Mouse (Mus musculus) heart, postnatal 25 days (tissue): ENCODE results near the gene Map2k1. TPM values are rescaled to one million over a fixed set of nuclear protein-coding genes. Genes with fewer than 3 reads are reported as not detected.
"Not testable (repeated sequence)": the region's sequence is repeated elsewhere in the genome, so short reads cannot be mapped to it uniquely, and the experiment has no call there.

Source experiments
- DNase-seq: peaks from one replicate; pipeline ENCODE4 v3.0.0; 2022; ENCODE audit warnings: low spot score
- intact Hi-C: fragments of 180-260 bp; cut with DNase I; formaldehyde crosslinking; loops from one replicate; pipeline ENCODE4 v1.15.1; 2025
- total RNA-seq, 2 experiments: library from RNA; stranded (reverse); gene quantifications; 2 replicates each; pipeline ENCODE4 v1.2.3; 2021

Gene Map2k1
- 10 to 100 TPM; 49.6 to 55.2 TPM for total RNA-seq

- DNase-seq = peak; percentile 99
- intact Hi-C loops = loop anchor here (1.0 to 2.0 kb wide), 2 partner anchors 22 to 74 kb away; partner anchors contain the start of gene Snapc5
Observed at GRCm38 (mm10) chr9:64253021-64253904, at the start of gene Map2k1. Gene Map2k1 (minus strand): TSS chr9:64253631.

GRCm38 (mm10) chr9:64303086-64303485 lies 49.7 kb upstream of the Map2k1 start:
- not testable (repeated sequence) for DNase-seq

GRCm38 (mm10) chr9:64282404-64282987 lies 29.1 kb upstream of the Map2k1 start:
- DNase-seq = no peak
- intact Hi-C loops = no loop called here

More at GRCm38 (mm10) chr9:64303086-64303485, 49.7 kb upstream of the Map2k1 start:
- intact Hi-C loops = not testable (repeated sequence)

- intact Hi-C loops = loop anchor here (2.0 kb wide), 1 partner anchor 59 kb away; the partner anchor contains the start of gene Dis3l
- no peak for DNase-seq
Observed at GRCm38 (mm10) chr9:64281781-64282178, 28.3 kb upstream of the Map2k1 start.

GRCm38 (mm10) chr9:64281105-64281780 lies 27.8 kb upstream of the Map2k1 start, which contains the start of gene Tipin:
Gene Tipin (plus strand): TSS chr9:64281581.
- peak; percentile 91 for DNase-seq
- intact Hi-C loops = loop anchor here (2.0 kb wide), 1 partner anchor 60 kb away; the partner anchor contains the start of gene Dis3l

GRCm38 (mm10) chr9:64278665-64279310 lies 25.4 kb upstream of the Map2k1 start:
- intact Hi-C loops = no loop called here
- no peak for DNase-seq

- DNase-seq = no peak
- intact Hi-C loops = no loop called here
Observed at GRCm38 (mm10) chr9:64277706-64278105, 24.3 kb upstream of the Map2k1 start.

- intact Hi-C loops = no loop called here
- no peak for DNase-seq
Observed at GRCm38 (mm10) chr9:64274919-64275318, 21.5 kb upstream of the Map2k1 start.

GRCm38 (mm10) chr9:64274291-64274690 lies 20.9 kb upstream of the Map2k1 start:
- intact Hi-C loops = no loop called here

GRCm38 (mm10) chr9:64273757-64274156 lies 20.3 kb upstream of the Map2k1 start:
- no peak for DNase-seq
- intact Hi-C loops = loop anchor here (2.0 kb wide), 1 partner anchor 135 kb away; no protein-coding TSS in a partner anchor

More at GRCm38 (mm10) chr9:64274291-64274690, 20.9 kb upstream of the Map2k1 start:
- DNase-seq = no peak

GRCm38 (mm10) chr9:64272611-64273010 lies 19.2 kb upstream of the Map2k1 start:
- DNase-seq = no peak
- intact Hi-C loops = loop anchor here (2.0 kb wide), 1 partner anchor 134 kb away; no protein-coding TSS in a partner anchor

GRCm38 (mm10) chr9:64271249-64271648 lies 17.8 kb upstream of the Map2k1 start:
- no peak for DNase-seq
- intact Hi-C loops = no loop called here

GRCm38 (mm10) chr9:64268836-64269235 lies 15.4 kb upstream of the Map2k1 start:
- DNase-seq, intact Hi-C loops: not testable (repeated sequence)

- intact Hi-C loops = no loop called here
Observed at GRCm38 (mm10) chr9:64268196-64268595, 14.8 kb upstream of the Map2k1 start.

GRCm38 (mm10) chr9:64267231-64267630 lies 13.8 kb upstream of the Map2k1 start:
- intact Hi-C loops = no loop called here
- DNase-seq = no peak

More at GRCm38 (mm10) chr9:64268196-64268595, 14.8 kb upstream of the Map2k1 start:
- DNase-seq = no peak

GRCm38 (mm10) chr9:64264813-64265212 lies 11.4 kb upstream of the Map2k1 start:
- intact Hi-C loops = no loop called here

GRCm38 (mm10) chr9:64261023-64261422 lies 7.6 kb upstream of the Map2k1 start:
- DNase-seq = no peak
- intact Hi-C loops = no loop called here

More at GRCm38 (mm10) chr9:64264813-64265212, 11.4 kb upstream of the Map2k1 start:
- DNase-seq = no peak

GRCm38 (mm10) chr9:64259906-64260305 lies 6.5 kb upstream of the Map2k1 start:
- no peak for DNase-seq

GRCm38 (mm10) chr9:64256204-64256603 lies 2.8 kb upstream of the Map2k1 start:
- DNase-seq = no peak
- intact Hi-C loops = no loop called here

More at GRCm38 (mm10) chr9:64259906-64260305, 6.5 kb upstream of the Map2k1 start:
- intact Hi-C loops = no loop called here
